Mouse (Mus musculus) gastrocnemius, postnatal 4 days (tissue): ENCODE results near the gene Polq. TPM values are rescaled to one million over a fixed set of nuclear protein-coding genes. Genes with fewer than 3 reads are reported as not detected.
A peak's percentile ranks its signal among the peaks of the same experiment; 100 is the strongest.

ENCODE experiments used
- DNase-seq, 2 experiments: peaks; one replicate each; pipeline ENCODE4 v3.0.0; 2021 to 2022; ENCODE audit warnings: low spot score in 2 of 2, mixed read lengths in 2 of 2
- long read RNA-seq, 2 experiments: library from polyadenylated mRNA; stranded (forward); transcript quantifications; one replicate each; pipeline ENCODE4 v2.0.0; 2021
- total RNA-seq, 2 experiments: library from RNA; stranded (reverse); gene quantifications; 2 replicates each; pipeline ENCODE4 v1.2.3; 2021

The Polq gene
- total RNA-seq, result 1 to 10 TPM; 2.9 to 3.3 TPM
- long read RNA-seq, experiment 1, partial matches to known transcripts, result 1 of 1 reads
- long read RNA-seq, experiment 1, other reads (novel, unspliced or antisense), result 0 of 1 reads
- long read RNA-seq, experiment 2, result 0 reads

- peak; percentile 74 to 92 for DNase-seq
Measured at GRCm38 (mm10) chr16:37011061-37011921, at the start of gene Polq. Gene Polq (plus strand): TSS chr16:37011786.

GRCm38 (mm10) chr16:36963415-36963814 is 48.2 kb upstream of the Polq start:
- DNase-seq, result no peak

DNA sequence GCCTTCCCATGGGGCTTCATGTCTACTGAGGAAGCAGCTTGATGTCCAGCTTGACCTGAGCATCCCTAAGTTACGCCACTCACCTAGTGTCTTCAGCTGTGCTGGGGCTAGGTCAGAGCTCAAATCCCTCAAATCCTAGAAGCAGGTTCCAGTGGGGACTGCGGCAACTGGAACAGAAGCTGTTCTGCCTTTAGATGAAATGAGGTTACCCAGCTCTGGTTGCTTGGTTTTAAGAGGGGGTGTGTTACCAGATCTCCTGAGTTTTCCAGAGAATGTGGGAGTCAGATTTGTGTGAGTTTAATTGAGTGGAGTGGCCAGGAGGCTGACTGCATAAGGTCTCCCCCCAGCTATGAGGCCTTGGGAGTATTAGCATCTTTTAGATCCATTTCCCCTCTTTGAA is 32.5 kb upstream of the Polq start:
- no peak for DNase-seq

DNA sequence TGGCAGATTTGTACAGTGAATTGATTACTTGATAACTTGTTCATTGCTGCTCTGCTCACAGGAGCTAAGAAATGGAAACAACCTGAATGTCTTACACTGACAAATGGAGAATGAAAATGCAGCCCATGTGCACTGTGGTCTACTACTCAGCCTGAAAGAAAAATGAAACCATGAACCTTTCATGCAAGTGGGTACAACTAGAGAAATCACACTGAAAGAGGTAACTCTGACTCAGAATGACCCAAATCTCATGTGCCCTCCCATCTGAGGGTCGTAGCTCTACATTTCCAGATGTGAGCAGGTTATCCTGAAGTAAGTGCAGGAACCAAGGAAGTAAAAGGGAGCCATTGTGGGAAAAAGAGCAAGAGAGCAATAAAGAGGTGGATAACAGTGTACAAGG is 27.8 kb upstream of the Polq start:
- no peak for DNase-seq

GRCm38 (mm10) chr16:36985636-36986042 is 25.9 kb upstream of the Polq start:
- DNase-seq, result no peak

- no peak for DNase-seq
Measured at GRCm38 (mm10) chr16:36987399-36987798, 24.2 kb upstream of the Polq start.

DNA sequence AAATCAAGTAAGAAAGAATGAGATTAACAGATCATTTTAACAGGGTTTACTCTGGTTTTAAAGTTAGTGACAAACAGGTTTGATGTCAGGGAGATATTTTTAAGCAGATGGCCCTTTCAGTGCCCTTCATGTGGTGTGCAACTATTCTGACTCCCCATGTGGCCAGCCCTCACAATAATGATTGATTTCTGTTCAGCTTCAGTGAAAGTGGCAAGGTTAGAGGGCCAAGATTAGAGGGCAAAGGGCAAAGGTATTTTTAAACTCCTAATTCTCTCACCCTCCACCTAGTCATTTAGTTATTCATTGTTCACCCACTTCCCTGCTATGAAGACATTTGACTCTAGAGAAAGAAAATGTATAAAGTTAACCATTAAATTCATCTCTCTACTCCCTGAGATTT is 23.5 kb upstream of the Polq start:
- DNase-seq, result no peak

DNA sequence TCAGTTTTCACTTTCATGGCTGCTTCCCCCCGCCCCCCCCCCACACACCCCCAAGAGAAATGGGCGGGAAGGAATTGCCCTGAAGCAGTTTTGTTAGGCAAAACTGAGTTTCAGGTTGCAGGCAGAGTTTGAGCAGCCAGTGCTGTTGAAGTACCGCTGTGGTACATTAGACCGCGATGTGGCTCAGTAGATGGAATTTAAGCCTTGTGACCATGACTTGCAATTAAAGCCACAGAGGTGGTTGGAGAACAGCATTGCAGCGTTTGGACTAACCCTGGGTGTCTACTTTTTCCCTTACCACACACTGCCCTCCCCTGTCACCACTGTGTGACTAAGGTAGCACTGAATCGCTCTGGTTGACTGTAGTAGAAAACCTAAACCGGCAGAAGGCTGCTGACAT is 22.1 kb upstream of the Polq start:
- no peak for DNase-seq

DNA sequence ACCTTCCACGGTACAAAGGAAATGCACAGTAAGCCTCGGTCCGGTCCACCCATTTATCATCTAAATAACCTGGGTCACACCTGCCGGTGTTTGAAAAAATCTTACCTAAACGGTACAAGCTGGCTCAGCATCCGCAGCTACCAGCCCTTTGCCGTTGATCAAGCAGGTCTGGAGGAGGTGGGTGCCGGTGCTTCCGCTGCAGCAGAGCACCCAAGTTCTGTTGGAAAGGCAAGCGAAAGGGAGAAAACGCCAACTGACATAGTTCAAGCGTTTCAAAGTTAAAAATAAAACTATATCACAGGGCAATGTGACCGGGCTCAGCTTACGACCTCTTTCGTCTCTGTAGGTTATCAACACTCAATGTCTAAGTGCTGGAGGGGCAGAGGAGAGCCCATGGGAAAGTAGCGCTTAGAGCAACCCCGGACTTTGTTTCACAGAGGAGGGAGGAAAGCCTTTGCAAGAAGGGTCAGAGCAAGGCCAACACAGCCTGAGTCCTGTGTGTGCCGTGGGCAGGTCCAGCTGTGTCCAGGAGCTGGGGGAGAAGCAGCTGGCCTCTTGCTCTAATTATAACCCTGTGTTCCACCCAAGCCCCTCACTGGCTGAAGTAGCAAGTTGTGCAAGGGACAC is 21.5 kb upstream of the Polq start, which contains the start of gene Fbxo40:
Gene Fbxo40 (minus strand): TSS at position 469 of the 627 bp plus-strand sequence.
- no peak for DNase-seq

DNA sequence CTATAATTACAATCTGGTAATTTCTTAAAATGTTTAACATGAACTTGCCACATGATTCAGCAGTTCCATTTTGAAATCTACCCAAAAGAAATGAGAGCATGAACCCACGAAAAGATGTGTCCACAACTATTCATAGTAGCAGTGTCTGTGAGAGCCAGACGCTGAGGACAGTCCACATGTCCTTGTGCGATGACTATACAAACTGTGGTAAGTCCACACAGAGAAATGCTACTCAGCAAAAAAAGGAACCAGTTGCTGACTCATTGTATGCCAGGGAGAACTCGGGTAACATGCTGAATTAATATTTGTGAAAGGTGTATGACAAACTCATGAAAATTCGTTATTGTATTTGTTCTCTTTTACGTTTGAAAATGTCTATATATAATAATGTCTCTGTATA is 13.9 kb upstream of the Polq start:
- DNase-seq, result no peak

DNA sequence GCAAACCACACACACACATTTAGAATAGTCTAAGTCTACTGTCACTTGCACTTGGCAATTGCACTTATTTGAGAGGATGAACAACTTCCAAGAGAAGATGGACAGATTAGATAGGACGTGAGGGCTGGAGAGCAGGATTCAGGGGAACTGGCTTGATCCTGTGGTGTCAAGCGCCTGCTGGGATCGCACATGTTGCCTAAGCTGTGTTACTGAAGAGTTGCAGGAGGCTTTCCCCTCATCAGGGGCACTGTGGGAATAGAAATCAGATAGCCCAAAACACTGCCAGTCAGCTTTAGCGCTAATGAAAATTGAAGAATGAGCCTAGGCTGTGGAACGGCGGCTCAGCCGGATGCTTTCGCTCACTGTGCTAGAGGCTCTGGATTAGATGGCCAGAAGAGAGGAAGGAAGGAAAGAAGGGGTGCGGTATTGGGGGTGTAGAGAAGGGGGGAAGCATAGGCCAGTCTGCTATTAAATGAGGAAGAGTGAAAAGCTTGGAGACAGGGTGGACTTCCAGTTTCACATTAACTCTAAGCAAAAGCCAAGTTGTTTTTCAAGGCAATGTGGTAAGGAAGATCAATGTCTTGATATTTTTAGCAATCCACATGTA is 12.1 kb upstream of the Polq start:
- no peak for DNase-seq

GRCm38 (mm10) chr16:37009262-37009661 is 2.3 kb upstream of the Polq start:
- DNase-seq, result no peak

GRCm38 (mm10) chr16:37010370-37010769 is 1.2 kb upstream of the Polq start:
- no peak for DNase-seq

GRCm38 (mm10) chr16:37011922-37012289 is 320 bp downstream of the Polq start:
- no peak for DNase-seq

DNA sequence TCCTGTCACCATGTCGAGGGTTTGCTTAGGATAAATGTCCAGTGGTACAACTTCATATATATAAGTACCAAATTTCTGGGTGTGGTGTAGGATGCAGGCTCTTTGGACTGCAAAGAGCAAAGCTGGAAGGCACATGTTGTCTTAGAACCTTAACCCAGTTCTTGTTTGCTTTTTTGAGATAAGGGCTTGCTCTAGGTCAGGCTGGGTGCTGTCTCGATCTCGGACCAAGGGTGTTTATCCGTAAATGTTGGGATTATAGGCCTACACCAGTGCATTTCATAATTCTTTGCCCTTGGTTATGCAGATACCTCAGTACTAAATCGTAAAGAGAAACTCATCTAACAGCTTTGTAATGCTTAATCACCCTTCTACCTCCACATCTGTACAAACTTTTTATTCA is 750 bp downstream of the Polq start:
- DNase-seq, result no peak

DNA sequence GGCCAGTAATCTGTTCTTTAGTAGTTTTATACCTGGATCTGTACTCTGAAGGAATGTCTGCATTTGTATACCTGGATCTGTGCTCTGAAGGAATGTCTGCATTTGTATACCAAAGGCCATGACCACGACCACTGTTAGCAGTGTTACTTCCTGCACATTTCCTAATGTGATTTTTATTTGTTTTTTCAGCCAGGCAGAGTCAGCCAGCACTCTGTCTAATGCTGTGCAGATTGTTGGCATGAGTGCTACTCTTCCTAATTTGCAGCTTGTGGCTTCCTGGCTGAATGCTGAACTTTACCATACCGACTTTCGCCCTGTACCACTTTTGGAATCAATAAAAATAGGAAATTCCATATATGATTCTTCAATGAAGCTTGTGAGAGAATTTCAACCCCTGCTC is 16.0 kb downstream of the Polq start:
- no peak for DNase-seq

DNA sequence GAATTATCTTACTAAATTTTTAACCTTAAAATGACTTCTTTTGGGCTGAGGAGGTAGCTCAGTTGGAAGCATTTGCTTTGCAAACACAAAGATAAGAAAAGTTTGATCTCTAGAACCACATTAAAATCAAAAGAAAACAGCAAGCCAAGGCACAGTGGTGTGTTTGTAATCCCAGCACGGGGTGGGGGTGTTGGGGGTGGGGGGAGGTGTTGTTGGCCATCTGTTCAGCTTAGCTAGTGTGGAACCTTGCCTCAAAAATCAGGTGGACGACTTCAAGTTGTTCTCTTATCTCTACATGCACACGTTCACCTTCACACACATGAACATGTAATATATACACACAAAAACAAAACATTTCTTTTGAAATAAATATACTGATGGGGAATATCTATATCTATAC is 20.4 kb downstream of the Polq start:
- DNase-seq, result no peak

DNA sequence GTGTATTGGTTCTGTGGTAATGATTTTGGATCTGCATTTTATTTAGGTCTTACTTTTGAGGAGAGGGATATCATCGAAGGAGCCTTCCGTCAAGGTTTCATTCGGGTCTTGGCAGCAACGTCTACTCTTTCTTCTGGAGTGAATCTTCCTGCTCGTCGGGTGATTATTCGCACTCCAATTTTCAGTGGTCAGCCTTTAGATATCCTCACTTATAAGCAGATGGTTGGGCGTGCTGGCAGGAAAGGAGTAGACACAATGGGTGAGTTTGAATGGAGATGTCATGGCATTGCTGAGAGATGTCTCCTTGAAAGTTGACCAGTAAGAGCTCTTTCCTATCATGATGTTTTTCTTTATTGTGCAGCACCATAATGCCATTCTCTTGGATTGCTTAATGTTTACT is 23.2 kb downstream of the Polq start:
- no peak for DNase-seq

DNA sequence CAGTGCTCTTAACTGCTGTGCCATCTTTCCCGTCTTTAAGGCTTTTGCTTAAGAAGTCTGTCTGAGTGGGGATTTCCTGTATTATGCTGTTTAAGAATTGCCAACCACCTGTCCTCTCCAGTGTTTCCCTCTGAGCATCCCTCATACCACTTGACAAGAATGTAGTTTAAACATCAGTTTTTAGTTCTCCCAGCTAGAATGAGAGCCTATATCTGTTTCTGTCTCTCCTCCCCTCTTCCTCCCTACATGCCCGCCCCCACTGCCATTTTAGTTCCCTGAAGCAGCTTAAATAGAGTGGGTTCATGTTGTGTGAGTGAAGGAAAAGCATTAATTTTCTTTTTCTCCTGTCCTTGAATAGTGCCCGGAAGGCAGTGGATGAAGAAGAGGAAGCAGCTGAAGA is 48.0 kb downstream of the Polq start:
- no peak for DNase-seq

DNA sequence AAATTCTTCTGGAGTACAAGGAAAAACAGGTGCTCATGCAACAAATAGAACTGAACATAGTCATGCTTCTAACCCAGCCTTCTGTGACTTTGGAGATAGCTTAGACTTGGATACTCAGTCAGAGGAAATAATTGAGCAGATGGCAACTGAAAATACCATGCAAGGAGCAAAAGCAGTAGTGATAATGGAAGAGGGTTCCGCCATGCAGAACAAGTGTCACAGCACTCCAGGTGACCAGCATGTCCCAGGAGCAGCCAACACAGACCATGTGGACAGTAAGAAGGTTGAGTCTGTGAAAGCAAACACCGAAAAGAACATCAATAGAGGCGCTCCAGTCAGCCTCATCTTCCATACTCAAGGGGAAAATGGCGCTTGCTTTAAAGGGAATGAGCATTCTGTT is 49.7 kb downstream of the Polq start:
- no peak for DNase-seq

- no peak for DNase-seq
Measured at GRCm38 (mm10) chr16:37072354-37072753, 60.8 kb downstream of the Polq start.

GRCm38 (mm10) chr16:37089648-37090047 is 78.1 kb downstream of the Polq start:
- no peak for DNase-seq
